Mouse (Mus musculus) bone marrow macrophage, adult 2 months (primary cell): Measurements from ENCODE around the gene Olfr1417.

Experiments
- CTCF ChIP-seq: IDR thresholded peaks from 2 replicates; pipeline ENCODE4 v1.5.1; 2012; ENCODE audit warnings: low read depth, mild to moderate bottlenecking, low read length, moderate library complexity
- POLR2A ChIP-seq: IDR thresholded peaks from 2 replicates; pipeline ENCODE4 v1.6.1; 2012; ENCODE audit warnings: mild to moderate bottlenecking, low read depth, low read length, borderline replicate concordance

GRCm38 (mm10) chr19:11886265-11886664 lies 47.2 kb upstream of the Olfr1417 start, which contains the start of gene Olfr1420:
- TF ChIP-seq CTCF (no peak), POLR2A (no peak)
